Mouse (Mus musculus) liver, embryonic 14.5 days (tissue): ENCODE data around the gene Rasgrp2. TPM values are rescaled to one million over a fixed set of nuclear protein-coding genes. Genes with fewer than 3 reads are reported as not detected.

Experiments
- ATAC-seq: fragments of 200-750 bp; cut with Nextera tagmentation; 2 replicates; pipeline ENCODE4 v1.8.0; 2017; ENCODE audit warnings: moderate number of reproducible peaks, mild to moderate bottlenecking, moderate library complexity; ENCODE audit not compliant: insufficient read depth
- DNase-seq, 3 experiments: peaks; one replicate each; pipeline ENCODE4 v3.0.0-alpha.2; 2012 to 2013; ENCODE audit warnings: low read depth in 3 of 3, low spot score in 3 of 3
- H3K27ac ChIP-seq: fragments of 300-500 bp; sonication (generic); 2 replicates; pipeline ENCODE4 v1.5.1; 2014; ENCODE audit warnings: moderate library complexity, mild to moderate bottlenecking, control low read depth, inconsistent platforms
- H3K27me3 ChIP-seq: fragments of 300-500 bp; sonication (generic); 2 replicates; pipeline ENCODE4 v1.6.1; 2014; ENCODE audit warnings: mild to moderate bottlenecking, low read length, moderate library complexity; ENCODE audit not compliant: control insufficient read depth, insufficient read depth
- H3K36me3 ChIP-seq: fragments of 300-500 bp; sonication (generic); replicated peaks from 2 replicates; pipeline ENCODE4 v1.6.1; 2014; ENCODE audit warnings: low read depth; ENCODE audit not compliant: control insufficient read depth, insufficient read depth
- H3K4me1 ChIP-seq, 2 experiments: fragments of 200-500 bp in 1 of 2; fragments of 300-500 bp in 1 of 2; sonication (generic) in 1 of 2; replicated peaks; 2 replicates each; pipeline ENCODE4 v1.6.1; 2012 to 2014; ENCODE audit warnings: antibody characterized with exemption in 1 of 2, inconsistent platforms in 1 of 2, low read length in 1 of 2; ENCODE audit not compliant: control insufficient read depth in 2 of 2, insufficient read depth in 2 of 2
- H3K4me2 ChIP-seq: fragments of 300-500 bp; sonication (generic); 2 replicates; pipeline ENCODE4 v1.6.1; 2014; ENCODE audit warnings: low read depth, mild to moderate bottlenecking, control low read depth, moderate library complexity
- H3K4me3 ChIP-seq, 2 experiments: fragments of 200-500 bp in 1 of 2; fragments of 300-500 bp in 1 of 2; sonication (generic) in 1 of 2; 2 replicates each; pipeline ENCODE4 v1.5.1; 2012 to 2014; ENCODE audit warnings: low read depth in 2 of 2, low read length in 2 of 2, mild to moderate bottlenecking in 2 of 2, control low read depth in 1 of 2, inconsistent platforms in 1 of 2, moderate library complexity in 1 of 2; ENCODE audit not compliant: insufficient read depth in 1 of 2
- H3K9ac ChIP-seq: fragments of 300-500 bp; sonication (generic); replicated peaks from 2 replicates; pipeline ENCODE4 v1.6.1; 2014; ENCODE audit warnings: mild to moderate bottlenecking, control low read depth, moderate library complexity
- H3K9me3 ChIP-seq: fragments of 300-500 bp; sonication (generic); 2 replicates; pipeline ENCODE4 v1.6.1; 2016; ENCODE audit warnings: low read length, mixed read lengths; ENCODE audit not compliant: control insufficient read depth
- CTCF ChIP-seq: IDR thresholded peaks from 2 replicates; pipeline ENCODE4 v1.5.1; 2016; ENCODE audit warnings: antibody characterized with exemption, low read depth, control low read depth
- EP300 ChIP-seq: IDR thresholded peaks from 2 replicates; pipeline ENCODE4 v1.6.1; 2016; ENCODE audit warnings: antibody characterized with exemption, low read depth
- WGBS: fragments of 180-500 bp; shearing (Covaris S2); extraction: QIAGEN DNeasy Blood & Tissue Kit; methylation state at CpG from one replicate; pipeline ENCODE4 v1.1.7; 2014; ENCODE audit not compliant: insufficient replicate concordance; 5-methylcytosine and 5-hydroxymethylcytosine counted together
- polyA plus RNA-seq, 2 experiments: library from polyadenylated mRNA; depleted of rRNA in 1 of 2; stranded (reverse) in 1 of 2; unstranded in 1 of 2; fragments of >200 nt; fragmentation: Nextera tagmentation in 1 of 2; extraction: Ambion mirVana in 1 of 2; gene quantifications; 2 replicates each; pipeline versions ENCODE4 v1.2.1 to v1.2.3; 2012 to 2014

Rasgrp2 gene
- polyA plus RNA-seq, 2 experiments: 74.5 to 76.3 TPM

DNA sequence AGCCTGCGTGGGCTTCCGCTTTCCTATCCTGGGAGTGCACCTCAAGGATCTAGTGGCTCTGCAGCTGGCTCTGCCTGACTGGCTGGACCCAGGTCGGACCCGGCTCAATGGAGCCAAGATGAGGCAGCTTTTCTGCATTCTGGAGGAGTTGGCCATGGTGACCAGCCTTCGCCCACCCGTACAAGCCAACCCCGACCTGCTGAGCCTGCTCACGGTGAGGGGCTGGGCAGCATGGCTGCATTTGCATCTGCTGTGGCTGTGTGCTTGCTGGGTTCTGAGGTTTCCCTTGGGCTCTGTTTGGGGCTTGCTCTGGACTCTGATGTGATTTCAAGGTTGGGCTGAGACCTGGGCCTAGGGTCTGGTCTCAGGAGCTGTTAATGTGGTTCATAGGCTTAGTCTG lies 8.0 kb downstream of the Rasgrp2 start:
- H3K9ac ChIP-seq: no peak overlapping the region
- DNase-seq: no peak
- WGBS: 79% methylated on average over 8 of the region's 8 CpGs
- ATAC-seq: no peak
- H3K27me3 ChIP-seq: no peaks in the 10 kb centered on the region
- H3K27ac ChIP-seq: no peak overlapping the region
- no peaks in the 10 kb centered on the region for H3K36me3 ChIP-seq
- peaks cover 0 to 5% of the 10 kb centered on the region in 2 experiments; a peak in 1 of 4 replicates for H3K4me1 ChIP-seq
- H3K4me2 ChIP-seq: no peak overlapping the region
- H3K9me3 ChIP-seq: no peaks in the 10 kb centered on the region
- TF ChIP-seq EP300 (no peak), CTCF (no peak)
- no peak overlapping the region for H3K4me3 ChIP-seq

DNA sequence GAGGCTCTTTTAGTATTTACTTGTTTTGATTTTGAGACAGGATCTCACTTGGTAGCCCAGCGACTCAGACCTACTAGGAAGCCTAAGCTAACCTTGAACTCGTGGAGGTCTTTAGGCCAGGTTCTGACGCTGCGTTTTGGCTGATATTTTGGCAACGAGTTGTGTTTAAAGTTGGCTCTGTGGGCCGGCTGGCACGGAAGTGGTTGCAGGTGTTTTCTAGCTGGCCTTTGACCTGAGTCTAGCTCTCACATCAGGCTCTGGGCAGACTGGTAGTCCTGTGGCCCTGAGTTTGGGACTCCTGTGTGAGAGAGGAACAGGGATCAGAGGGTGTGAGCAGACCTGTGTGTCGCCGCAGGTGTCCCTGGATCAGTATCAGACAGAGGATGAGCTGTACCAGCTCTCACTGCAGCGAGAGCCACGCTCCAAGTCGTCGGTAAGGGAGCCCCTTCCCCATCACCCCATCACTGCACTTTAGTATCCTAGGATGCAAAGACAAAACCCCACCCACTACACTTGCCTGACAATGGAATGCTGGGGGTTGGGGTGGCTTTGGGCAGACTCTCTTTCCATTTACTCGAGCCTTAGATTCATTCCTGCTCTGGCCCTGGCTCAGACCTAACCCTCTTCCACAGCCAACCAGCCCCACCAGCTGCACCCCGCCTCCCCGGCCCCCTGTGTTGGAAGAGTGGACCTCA lies 8.8 kb downstream of the Rasgrp2 start:
- Histone ChIP-seq H3K27ac (no peak overlapping the region), H3K9me3 (no peaks in the 10 kb centered on the region), H3K4me1 (no peaks in the 10 kb centered on the region), H3K4me3 (no peak overlapping the region), H3K9ac (no peak overlapping the region), H3K36me3 (no peaks in the 10 kb centered on the region), H3K4me2 (no peak overlapping the region), H3K27me3 (no peaks in the 10 kb centered on the region)
- DNase-seq (no peak), ATAC-seq (no peak)
- TF ChIP-seq EP300 (no peak), CTCF (no peak)
- 65% methylated on average over 16 of the region's 16 CpGs for WGBS

DNA sequence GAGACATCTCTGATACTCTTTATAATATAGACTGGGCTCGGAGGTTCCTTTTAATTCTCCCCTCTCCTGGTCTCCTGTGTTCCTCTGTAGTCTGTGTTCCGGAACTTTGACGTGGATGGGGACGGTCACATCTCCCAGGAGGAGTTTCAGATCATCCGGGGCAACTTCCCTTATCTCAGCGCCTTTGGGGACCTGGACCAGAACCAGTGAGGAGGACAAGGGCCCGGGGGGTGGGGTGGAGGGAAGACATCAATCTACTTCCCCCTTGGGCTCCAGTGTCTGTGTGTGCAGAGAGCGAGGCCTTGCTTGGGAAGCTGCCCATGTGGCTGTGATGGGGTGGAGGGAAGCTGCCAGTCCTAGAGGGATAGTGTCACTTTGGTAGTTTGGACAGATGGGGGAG lies 9.6 kb downstream of the Rasgrp2 start:
- no peak overlapping the region for H3K4me3 ChIP-seq

DNA sequence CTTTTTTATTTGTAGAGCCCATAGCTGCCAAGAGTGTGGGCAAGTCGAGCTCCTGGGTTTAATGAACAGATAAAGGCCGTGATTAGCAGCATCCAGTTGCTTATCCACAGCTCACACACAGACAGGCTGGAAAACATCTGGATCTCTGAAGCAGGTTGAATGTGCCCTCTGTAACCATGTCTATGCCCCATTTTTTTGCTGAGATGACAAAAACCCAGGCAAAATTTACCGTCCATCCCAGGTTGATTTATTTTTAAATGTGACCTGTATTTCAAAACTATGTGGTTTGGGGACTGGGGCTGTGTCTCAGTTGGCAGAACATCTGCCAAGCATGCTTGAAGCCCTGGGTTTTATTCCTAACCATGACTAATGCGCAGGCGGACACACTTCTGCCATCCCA lies 10.0 kb downstream of the Rasgrp2 start:
- H3K9ac ChIP-seq: no peak overlapping the region
- H3K27ac ChIP-seq: no peak overlapping the region
- no peak overlapping the region for H3K4me3 ChIP-seq
- no peaks in the 10 kb centered on the region for H3K4me1 ChIP-seq
- H3K27me3 ChIP-seq: no peaks in the 10 kb centered on the region
- WGBS: 55% methylated on average over 5 of the region's 5 CpGs
- ATAC-seq (no peak), DNase-seq (no peak)
- no peak overlapping the region for H3K4me2 ChIP-seq
- TF ChIP-seq EP300 (no peak), CTCF (no peak)
- no peaks in the 10 kb centered on the region for H3K36me3 ChIP-seq
- no peaks in the 10 kb centered on the region for H3K9me3 ChIP-seq

More for the DNA sequence above, 9.6 kb downstream of the Rasgrp2 start:
- Histone ChIP-seq H3K9me3 (no peaks in the 10 kb centered on the region), H3K36me3 (no peaks in the 10 kb centered on the region), H3K4me2 (no peak overlapping the region), H3K4me1 (no peaks in the 10 kb centered on the region), H3K27me3 (no peaks in the 10 kb centered on the region), H3K9ac (no peak overlapping the region), H3K27ac (no peak overlapping the region)
- TF ChIP-seq CTCF (no peak), EP300 (no peak)
- 64% methylated on average over 8 of the region's 8 CpGs for WGBS
- DNase-seq: no peak
- no peak for ATAC-seq

DNA sequence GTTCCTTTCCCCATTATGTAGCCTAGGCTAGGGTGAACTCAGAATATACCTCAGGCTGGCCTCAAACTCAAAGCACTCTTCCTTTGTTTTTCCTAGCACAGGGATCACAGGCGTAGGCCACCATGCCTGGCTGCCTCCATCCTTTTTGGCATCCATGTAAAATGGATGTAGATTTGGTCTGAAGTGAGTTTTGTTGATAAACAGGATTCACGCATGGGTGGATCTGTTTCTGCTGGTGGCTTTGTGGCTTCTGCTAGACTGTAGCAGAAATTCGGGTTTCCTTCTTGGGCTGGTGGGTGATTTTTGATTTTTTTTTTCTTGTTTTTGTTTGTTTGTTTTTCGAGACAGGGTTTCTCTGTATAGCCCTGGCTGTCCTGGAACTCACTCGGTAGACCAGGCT lies 10.8 kb downstream of the Rasgrp2 start:
- ATAC-seq (no peak), DNase-seq (no peak)
- no peak for TF ChIP-seq EP300
- TF ChIP-seq CTCF: no peak
- Histone ChIP-seq H3K36me3 (no peaks in the 10 kb centered on the region), H3K9ac (no peak overlapping the region), H3K4me1 (no peaks in the 10 kb centered on the region), H3K27ac (no peak overlapping the region), H3K9me3 (no peaks in the 10 kb centered on the region), H3K4me2 (no peak overlapping the region), H3K4me3 (no peak overlapping the region), H3K27me3 (no peaks in the 10 kb centered on the region)
- WGBS: 62% methylated on average over 5 of the region's 5 CpGs
